Mouse (Mus musculus): ENCODE measurements around the gene Creld1.

Gene Creld1

DNA sequence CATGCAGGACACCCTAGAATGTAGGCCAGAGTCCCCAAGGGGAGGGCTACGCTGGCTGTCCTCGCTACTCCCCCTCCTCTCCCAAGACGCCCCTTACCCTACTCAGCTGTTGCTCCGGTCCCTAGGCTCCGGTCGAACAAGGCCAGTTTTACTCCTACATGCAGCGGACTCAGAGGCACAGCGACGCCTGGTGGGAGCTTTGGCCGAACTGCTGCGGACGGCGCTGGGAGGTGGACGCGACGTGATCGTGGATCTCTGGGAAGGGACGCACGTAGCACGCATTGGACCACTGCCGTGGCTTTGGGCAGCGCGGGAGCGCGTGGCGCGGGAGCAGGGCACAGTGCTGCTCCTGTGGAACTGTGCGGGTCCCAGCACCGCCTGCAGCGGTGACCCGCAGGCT is 13.7 kb upstream of the Creld1 start:
- peak; percentile 70 for DNase-seq (ENCODE audit: low read depth, low spot score)

DNA sequence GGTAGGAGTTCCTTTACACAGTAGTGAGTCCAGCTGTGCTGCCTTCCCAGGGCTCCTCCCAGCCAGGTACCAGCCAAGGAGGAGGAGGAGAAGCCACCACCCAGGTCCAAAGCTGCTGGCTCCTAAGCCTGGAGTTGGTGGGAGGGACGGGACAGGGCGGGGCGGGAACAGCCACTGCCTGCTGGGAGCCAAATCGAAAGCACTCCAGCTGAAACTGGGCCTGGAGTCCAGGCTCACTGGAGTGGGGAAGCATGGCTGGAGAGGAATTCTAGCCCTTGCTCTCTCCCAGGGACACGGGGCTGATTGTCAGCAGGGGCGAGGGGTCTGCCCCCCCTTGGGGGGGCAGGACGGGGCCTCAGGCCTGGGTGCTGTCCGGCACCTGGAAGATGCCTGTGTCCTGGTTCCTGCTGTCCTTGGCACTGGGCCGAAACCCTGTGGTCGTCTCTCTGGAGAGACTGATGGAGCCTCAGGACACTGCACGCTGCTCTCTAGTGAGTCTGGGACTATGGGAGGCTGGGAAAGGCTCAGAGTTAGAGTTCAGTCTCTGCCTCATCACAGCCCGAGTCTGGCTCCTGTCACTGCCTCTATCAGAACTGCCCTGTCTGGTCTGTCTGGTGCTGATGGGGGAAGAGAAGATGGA is 11.7 kb upstream of the Creld1 start, which contains the start of gene Il17rc:
Il17rc (plus strand) TSS at position 131 of the 640 bp plus-strand sequence.
- no peak for DNase-seq (ENCODE audit: low read depth, low spot score)

DNA sequence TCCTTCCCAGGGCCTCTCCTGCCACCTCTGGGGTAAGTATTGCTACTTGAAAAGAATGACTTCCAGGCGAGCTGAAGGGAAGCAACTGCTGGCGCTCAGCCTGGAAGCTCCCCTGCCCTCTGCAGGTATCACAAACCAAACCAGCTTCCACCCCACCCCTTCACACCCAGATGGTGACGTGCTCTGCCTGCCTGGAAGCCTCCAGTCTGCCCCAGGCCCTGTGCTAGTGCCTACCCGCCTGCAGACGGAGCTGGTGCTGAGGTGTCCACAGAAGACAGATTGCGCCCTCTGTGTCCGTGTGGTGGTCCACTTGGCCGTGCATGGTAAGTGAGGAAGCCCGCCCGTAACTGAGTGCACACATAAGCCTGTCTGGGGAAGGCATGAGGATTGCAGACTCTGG is 11.0 kb upstream of the Creld1 start:
- DNase-seq (ENCODE audit: low read depth, low spot score) = no peak

DNA sequence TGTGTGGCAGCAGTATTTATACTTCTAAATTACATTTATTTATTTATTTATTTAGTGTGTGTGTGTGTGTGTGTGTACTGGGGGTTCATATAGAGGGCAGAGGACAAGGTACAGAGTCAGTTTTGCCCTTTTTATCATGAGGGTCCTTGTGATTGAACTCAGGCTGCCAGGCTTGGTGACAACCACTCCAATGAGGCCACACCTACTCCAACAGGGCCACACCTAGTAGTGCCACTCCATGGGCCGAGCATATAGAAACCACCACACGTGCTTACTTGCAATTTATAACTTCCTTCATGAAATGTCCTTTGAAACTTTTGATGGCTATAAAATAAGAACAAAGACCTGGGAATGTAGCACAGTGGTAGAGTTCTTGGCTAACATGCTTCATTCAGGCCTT is 9.9 kb upstream of the Creld1 start:
- DNase-seq (ENCODE audit: low read depth, low spot score) = no peak

DNA sequence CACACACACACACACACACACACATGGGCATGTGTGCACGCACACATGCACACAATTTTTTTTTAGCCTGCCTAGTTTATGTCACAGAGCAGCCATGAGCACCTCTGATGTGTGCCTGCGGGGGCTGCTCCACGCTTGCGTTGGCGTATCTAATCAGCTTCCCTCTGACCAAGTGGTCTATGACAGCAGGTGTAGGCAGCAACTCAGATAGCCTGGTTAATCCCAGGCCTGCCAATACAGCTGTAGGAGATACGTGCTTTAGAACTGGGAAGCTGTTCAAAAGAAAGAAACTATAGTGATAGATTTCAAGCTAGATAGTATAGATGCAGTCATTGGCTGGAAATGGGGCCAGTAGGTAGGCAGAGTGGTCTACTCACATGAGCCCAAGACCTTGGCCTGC is 9.4 kb upstream of the Creld1 start:
- no peak for DNase-seq (ENCODE audit: low read depth, low spot score)

DNA sequence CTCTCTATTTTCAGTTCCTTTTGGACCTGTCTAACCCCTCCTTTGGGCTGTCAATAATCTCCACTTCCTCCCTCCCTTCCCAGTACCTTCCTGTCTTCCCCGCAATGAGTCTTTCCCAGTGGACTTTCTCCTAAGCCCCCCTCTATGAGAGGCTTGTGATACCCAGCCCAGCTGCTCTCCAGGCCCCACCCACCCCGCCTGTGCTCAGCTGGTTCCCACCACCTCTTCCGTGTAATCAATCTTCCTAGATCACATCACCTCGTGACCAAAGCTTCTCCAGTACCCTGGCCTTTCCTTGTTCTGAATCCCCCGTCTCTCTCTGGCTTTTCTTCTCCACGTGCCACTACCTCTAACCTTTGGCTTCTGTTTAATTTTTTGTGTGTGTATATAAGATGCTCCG is 5.7 kb upstream of the Creld1 start:
- DNase-seq (ENCODE audit: low read depth, low spot score) = no peak

DNA sequence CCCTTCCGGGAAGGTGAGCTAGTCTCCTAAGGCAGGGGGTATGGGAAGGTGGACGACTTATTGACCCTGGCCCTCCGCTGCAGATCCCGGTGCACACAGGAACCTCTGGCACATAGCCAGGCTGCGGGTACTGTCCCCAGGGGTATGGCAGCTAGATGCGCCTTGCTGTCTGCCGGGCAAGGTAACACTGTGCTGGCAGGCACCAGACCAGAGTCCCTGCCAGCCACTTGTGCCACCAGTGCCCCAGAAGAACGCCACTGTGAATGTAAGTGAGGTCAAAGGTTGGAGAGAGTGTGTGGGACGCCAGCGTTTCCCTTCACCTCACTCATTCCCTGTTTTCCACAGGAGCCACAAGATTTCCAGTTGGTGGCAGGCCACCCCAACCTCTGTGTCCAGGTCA is 4.2 kb upstream of the Creld1 start:
- no peak for DNase-seq (ENCODE audit: low read depth, low spot score)

DNA sequence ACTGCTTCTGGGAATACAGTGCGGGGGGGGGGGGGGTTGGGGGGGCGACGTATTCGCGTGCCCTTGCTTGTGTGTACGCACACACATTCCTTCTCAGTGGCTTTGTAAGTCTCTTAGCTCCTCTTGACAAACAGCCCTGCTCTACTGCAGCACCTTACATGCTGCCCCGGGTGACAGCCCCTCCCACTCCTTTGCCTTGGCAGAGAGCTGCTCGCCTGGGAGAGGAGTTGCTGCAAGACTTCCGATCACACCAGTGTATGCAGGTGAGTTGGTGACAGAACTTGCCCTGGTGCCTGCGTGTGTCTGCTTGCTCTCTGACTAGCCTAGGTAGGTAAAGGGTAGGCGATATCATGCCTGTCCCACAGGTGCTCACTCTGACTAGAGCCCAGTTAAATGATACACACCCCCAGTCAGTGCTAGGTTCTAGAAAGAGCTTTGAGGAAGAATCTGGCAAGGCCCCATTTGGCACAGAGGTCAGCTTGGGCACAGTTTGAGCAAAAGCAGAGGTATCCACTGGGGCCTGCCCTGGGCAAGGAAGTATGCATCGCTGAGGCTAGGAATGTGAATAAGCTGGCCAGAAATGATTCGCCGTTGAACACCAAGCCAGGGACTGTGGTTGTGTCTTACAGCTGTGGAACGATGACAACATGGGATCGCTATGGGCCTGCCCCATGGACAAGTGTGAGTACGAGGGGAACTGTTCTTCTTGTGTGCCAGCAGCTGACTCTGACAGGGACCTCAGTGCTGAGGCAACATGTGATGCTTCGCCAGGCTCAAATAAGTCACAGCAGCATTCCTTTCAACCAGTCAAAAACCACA is 2.3 kb upstream of the Creld1 start:
- no peak for DNase-seq (ENCODE audit: low read depth, low spot score)

DNA sequence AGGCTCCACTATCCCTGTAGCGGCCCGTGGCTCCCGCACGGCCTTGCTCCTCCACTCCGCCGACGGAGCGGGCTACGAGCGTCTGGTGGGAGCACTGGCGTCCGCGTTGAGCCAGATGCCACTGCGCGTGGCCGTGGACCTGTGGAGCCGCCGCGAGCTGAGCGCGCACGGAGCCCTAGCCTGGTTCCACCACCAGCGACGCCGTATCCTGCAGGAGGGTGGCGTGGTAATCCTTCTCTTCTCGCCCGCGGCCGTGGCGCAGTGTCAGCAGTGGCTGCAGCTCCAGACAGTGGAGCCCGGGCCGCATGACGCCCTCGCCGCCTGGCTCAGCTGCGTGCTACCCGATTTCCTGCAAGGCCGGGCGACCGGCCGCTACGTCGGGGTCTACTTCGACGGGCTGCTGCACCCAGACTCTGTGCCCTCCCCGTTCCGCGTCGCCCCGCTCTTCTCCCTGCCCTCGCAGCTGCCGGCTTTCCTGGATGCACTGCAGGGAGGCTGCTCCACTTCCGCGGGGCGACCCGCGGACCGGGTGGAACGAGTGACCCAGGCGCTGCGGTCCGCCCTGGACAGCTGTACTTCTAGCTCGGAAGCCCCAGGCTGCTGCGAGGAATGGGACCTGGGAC is 509 bp upstream of the Creld1 start:
- peak; percentile 49 for DNase-seq (ENCODE audit: low read depth, low spot score)

DNA sequence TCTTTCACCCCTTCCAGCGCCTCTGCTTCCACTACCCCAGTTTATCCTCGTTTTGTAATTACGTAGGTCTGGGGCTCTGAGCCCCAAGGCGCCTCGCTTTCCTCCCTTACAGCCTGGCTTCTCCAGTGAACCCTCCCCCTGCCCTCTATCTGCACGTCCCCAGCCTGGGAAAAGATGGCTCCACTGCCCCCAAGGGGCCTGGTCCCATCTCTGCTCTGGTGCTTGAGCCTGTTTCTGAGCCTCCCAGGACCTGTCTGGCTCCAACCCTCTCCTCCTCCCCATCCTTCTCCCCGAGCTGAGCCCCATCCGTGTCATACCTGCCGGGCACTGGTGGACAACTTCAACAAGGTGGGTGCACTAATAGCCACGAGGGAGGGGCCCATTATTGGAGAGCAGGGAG is 632 bp downstream of the Creld1 start:
- no peak for DNase-seq (ENCODE audit: low read depth, low spot score)

DNA sequence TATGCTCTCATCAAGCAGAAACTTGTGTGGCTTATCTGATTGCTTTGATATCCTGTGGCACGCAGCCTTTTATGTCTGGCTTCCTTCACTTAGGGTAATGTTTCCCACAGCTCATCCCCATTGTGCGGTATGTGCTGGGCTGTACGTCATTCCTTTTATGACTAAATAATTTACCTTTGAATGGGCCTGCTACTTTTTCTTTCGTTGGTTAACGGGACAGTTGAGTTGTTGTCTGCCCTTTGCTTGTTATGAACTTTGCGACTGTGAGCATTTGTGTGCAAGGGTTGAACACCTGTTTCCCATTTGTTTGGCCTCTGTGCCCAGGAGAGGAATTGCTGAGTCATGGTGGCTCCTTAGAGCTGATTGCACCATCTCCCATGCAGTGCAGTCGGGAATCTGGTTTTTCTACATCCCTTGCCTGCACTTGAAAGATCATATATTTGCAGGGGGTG is 4.1 kb downstream of the Creld1 start:
- no peak for DNase-seq (ENCODE audit: low read depth, low spot score)

DNA sequence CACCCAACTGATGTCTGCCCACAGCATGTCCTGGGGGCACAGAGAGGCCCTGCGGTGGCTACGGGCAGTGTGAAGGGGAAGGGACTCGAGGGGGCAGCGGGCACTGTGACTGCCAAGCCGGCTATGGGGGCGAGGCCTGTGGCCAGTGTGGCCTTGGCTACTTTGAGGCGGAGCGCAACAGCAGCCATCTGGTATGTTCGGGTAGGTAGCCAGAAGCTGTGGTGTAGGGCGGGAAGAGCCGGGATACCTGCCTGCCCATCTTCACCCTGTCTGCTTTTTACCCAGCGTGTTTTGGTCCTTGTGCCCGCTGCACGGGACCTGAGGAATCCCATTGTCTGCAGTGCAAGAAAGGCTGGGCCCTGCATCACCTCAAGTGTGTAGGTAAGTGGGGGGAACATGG is 6.3 kb downstream of the Creld1 start:
- DNase-seq (ENCODE audit: low read depth, low spot score) = no peak

DNA sequence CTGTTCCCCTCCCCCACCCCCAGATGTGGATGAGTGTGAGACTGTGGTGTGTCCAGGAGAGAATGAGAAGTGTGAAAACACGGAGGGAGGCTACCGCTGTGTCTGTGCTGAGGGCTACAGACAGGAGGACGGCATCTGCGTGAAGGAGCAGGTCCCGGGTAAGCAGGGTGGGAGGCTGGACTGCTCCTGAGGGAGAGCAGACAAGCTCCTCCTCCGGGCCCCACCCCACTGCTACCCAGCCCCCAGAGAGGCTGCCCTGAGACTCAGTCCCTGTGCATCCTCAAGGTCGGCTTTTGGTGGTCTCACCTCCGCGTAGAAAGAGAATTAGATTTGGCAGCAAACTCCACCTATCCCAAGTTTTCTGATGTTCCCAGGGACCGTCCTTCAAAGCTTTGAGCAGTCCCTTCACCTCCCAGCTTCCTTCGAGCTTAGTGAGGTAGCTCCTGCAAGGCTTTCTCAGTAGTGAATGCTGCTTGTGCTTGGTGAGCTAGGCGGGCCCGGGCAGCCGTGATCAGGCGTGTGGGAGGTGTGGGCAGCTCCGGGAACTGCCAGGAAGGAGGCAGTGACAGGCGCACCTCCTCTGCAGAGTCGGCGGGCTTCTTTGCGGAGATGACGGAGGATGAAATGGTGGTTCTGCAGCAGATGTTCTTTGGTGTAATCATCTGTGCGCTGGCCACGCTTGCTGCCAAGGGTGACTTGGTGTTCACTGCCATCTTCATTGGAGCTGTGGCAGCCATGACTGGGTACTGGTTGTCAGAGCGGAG is 9.2 kb downstream of the Creld1 start:
- no peak for DNase-seq (ENCODE audit: low read depth, low spot score)

DNA sequence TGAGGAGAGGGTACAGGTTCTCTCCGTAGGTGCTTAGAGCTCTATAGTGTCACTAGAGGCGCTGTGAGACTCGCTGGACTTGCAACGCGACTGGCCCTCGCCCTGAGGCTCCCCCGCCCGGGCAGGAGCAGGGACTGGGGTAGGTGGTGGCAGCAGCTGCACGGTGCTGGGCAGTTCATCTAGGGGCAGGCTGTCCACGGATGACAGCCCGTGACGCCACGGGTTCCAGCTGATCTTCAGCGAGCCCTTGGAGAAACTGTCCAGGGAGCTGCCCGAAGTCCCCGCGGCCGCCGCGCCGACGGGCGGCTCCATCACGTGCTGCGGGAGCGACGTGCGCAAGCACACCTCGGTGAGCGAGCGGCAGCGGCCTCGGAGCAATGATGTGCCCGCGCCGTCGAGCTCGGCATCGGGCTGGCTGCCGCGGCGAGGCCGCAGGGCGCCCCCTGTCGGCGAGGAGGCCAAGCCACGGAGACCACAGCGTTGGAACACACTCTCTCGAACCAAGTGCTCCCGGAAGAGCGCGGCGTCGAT is 11.2 kb downstream of the Creld1 start:
- DNase-seq (ENCODE audit: low read depth, low spot score) = peak; percentile 64

DNA sequence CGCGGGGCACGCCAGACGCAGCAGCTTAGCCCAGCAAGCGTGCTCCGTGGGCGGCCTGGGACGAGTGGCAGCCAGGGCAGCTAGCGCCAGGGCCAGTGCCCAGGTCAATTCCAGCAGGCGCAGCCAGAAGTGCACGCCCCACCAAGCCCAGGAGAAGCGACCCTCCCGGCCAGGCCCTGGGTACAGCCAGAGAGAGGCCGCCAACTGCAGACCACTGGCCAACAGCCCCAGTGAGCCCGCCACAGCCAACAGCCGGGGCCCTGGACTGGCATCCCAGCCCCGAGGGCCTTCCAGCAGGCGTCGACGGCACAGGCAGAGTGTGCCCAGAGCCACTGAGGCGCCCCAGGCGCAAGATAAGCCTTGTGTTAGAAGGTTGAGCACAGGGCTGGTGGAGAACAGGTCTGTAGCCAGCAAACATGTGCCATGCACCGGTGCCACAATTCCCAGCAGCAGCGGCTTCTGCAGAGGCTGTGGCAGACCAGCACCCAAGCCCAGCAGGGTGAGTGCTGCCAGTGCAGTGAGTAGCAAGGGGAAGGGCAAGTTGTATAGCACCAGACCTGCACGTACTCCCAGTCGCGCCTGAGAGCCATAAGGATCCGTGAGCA is 12.1 kb downstream of the Creld1 start:
- DNase-seq (ENCODE audit: low read depth, low spot score) = no peak

DNA sequence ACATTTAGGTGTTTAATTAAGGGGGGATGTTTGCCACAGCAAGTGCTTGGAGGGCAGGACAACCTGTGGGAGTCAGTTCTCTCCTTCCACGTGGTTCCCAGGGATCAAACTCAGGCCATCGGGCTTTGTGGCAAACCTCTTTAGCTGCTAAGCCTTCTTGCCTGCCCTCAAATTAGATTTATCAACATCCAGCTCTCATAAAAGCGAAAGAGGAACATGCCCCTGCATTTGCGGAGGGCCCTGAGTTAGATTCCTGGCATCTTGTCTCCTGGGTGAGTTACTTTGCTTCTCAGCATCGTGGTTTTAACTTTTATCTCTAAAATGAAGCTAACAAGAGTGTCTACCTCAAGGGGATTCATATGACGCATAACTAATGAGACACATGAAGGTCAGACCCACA is 16.2 kb downstream of the Creld1 start:
- no peak for DNase-seq (ENCODE audit: low read depth, low spot score)

DNA sequence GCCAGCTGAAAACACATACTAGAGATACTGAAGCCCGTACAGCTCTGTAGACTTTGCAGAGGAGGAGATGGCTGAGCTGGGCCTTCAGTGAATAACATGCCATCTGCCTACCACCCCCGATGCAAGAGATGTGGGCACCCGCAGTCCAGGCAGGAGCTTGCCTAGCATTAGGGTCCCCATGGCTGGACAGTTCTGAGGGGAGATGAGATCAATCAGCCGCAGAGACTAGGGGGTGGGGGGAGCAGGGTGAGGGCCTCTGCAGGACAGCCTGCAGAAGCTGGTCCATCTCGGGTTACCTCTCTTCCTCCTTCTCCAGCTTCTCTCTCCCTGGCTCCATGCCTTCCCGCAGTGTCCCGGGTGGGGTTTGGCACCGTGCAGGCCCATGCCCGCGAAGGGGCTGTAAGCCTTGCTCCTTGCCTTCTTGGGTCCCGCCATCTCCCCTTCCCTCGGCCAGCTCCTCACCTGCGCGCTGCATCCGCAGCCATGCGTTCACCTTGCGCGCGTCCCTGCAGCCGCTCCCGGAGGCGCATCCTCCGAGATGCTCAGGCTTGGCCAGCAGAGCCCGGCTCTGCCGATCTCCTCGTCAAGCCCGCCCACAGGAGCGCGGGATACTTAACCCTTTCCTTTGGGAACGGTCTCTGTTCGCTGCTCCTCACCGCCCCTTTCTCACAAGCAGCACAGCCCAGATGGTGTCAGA is 18.4 kb downstream of the Creld1 start, which contains the start of gene Prrt3:
Prrt3 (minus strand) TSS at position 544 of the 697 bp plus-strand sequence.
- peak; percentile 25 for DNase-seq (ENCODE audit: low read depth, low spot score)

DNA sequence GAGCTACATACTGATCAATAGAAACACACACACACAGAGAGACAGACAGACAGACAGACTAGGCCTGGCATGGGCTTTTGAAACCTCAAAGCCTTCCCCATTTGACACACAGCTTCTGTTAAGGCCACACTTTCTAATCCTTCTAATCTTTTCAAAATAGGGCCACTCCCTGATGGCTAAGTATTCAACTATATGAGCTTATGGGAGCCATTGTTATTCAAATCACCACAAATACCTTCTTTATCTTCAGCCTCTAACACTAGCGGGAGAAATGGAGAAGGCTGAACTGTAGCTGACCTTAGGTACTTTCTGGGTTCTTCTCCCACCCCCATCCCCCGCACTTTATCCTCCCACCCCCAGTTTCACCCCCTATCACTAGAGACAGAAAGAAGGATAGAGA is 19.7 kb downstream of the Creld1 start:
- DNase-seq (ENCODE audit: low read depth, low spot score) = no peak

DNA sequence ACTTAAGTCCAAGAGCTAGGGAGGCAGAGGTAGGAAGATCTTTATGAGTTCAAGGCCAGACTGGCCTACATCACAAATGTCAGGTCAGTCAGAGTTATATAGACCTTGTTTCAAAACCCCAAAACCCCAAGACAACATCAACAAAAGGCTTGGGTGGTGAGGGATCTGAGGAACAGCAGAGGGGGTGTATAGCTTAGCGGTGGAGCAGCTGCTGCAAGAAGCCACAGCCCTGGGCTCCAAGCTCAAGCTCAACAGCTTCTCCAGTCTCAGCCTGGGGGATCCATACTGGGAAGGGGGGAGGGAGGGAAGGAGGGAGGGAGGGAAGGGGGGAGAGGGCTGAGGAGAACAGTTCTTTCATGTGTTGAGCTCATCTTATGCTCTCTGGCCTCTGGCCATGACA is 22.6 kb downstream of the Creld1 start:
- DNase-seq (ENCODE audit: low read depth, low spot score) = no peak

DNA sequence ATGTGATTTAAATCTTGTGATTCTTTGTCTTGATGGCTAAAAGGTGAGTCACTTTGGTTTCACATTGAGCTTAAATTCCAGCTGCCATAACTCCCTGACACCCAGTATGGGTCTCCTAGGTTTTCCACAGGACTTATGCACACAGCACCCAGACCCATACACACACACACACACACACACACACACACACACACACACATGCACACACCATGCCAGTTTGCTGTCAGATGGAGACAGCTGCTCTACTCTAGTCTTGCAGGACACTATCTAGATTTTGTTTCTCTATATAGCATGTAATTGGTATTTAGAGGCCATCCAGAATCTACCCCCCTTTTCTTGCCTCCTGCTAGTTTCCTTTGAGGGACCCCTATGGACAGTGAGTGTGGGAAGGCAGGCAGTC is 24.0 kb downstream of the Creld1 start:
- no peak for DNase-seq (ENCODE audit: low read depth, low spot score)
